Comparison of ENCODE assay signal across 8 mouse cellular contexts in genomic region chr17:24415011-24415410, GRCm38 (mm10). TPM values are rescaled to one million over a fixed set of nuclear protein-coding genes. Genes with fewer than 3 reads are reported as not detected.
DNase-seq lines count a peak whose midpoint lies in the region; ATAC-seq and TF ChIP-seq lines count a peak whose summit lies in the region.

No protein-coding gene starts in this region.

- peak overlapping the region; percentile 53 for H3K4me2 ChIP-seq in embryonic facial prominence, embryonic 11.5 days (ENCODE audit: low read depth, low read length)
- H3K4me2 ChIP-seq in intestine, embryonic 15.5 days (replicated peaks) = peak overlapping the region; percentile 59
- H3K4me2 ChIP-seq in neural tube, embryonic 11.5 days (ENCODE audit: low read depth) = peak overlapping the region; percentile 87

- no peaks in the 10 kb centered on the region for H3K9me3 ChIP-seq in embryonic facial prominence, embryonic 11.5 days (replicated peaks; ENCODE audit: control insufficient read depth, low read length)
- no peaks in the 10 kb centered on the region for H3K9me3 ChIP-seq in intestine, embryonic 15.5 days
- no peaks in the 10 kb centered on the region for H3K9me3 ChIP-seq in neural tube, embryonic 11.5 days (ENCODE audit: control insufficient read depth, low read length)

- ATAC-seq in embryonic facial prominence, embryonic 11.5 days (replicated peaks; ENCODE audit: insufficient number of reproducible peaks, low FRiP score, low TSS enrichment, low read depth) = no peak
- ATAC-seq in intestine, embryonic 15.5 days = no peak
- no peak for ATAC-seq in neural tube, embryonic 11.5 days (ENCODE audit: insufficient read depth, low FRiP score, low TSS enrichment)

- no peak for TF ChIP-seq CTCF in layer of hippocampus, adult 2 months (conservative IDR thresholded peaks at IDR 0.05)

- DNase-seq in layer of hippocampus, adult 2 months (ENCODE audit: low spot score in 2 of 2) = no peak
- DNase-seq in layer of hippocampus, postnatal 36 days = no peak
- DNase-seq in embryonic facial prominence, embryonic 11.5 days (ENCODE audit: low spot score) = no peak
- no peak for DNase-seq in neural tube, embryonic 11.5 days (ENCODE audit: low spot score)
- DNase-seq in gastrocnemius, postnatal 25 days = no peak
- no peak for DNase-seq in cerebellum, adult 9-11 months
- no peak for DNase-seq in cerebellum, postnatal 25 days

- peak overlapping the region; percentile 94 for H3K4me3 ChIP-seq in layer of hippocampus, adult 2 months
- peak overlapping the region; percentile 94 for H3K4me3 ChIP-seq in embryonic facial prominence, embryonic 11.5 days (ENCODE audit: low read depth, low read length)
- H3K4me3 ChIP-seq in intestine, embryonic 15.5 days (replicated peaks) = peak overlapping the region; percentile 68
- peak overlapping the region; percentile 71 for H3K4me3 ChIP-seq in neural tube, embryonic 11.5 days (ENCODE audit: low read depth, low read length)

- H3K27me3 ChIP-seq in embryonic facial prominence, embryonic 11.5 days (ENCODE audit: control insufficient read depth, insufficient read depth, low read length) = no peaks in the 10 kb centered on the region
- no peaks in the 10 kb centered on the region for H3K27me3 ChIP-seq in intestine, embryonic 15.5 days (replicated peaks)
- H3K27me3 ChIP-seq in neural tube, embryonic 11.5 days (ENCODE audit: control insufficient read depth, insufficient read depth, low read length) = no peaks in the 10 kb centered on the region

- no peaks in the 10 kb centered on the region; the same call in 1 of the 2 replicates for H3K4me1 ChIP-seq in embryonic facial prominence, embryonic 11.5 days (ENCODE audit: control insufficient read depth, insufficient read depth, low read length)
- peaks cover 22% of the 10 kb centered on the region for H3K4me1 ChIP-seq in intestine, embryonic 15.5 days (replicated peaks)
- H3K4me1 ChIP-seq in neural tube, embryonic 11.5 days (ENCODE audit: control insufficient read depth, insufficient read depth, low read length) = peaks cover 10% of the 10 kb centered on the region; the same call in 1 of the 2 replicates

- WGBS in embryonic facial prominence, embryonic 11.5 days = under 1% methylated on average over 21 of the region's 21 CpGs
- under 1% methylated on average over 21 of the region's 21 CpGs for WGBS in intestine, embryonic 15.5 days
- under 1% methylated on average over 21 of the region's 21 CpGs for WGBS in neural tube, embryonic 11.5 days

- H3K9ac ChIP-seq in embryonic facial prominence, embryonic 11.5 days (replicated peaks; ENCODE audit: low read length) = peak overlapping the region; percentile 94
- peak overlapping the region; percentile 84 for H3K9ac ChIP-seq in intestine, embryonic 15.5 days
- peak overlapping the region; percentile 74 for H3K9ac ChIP-seq in neural tube, embryonic 11.5 days (ENCODE audit: low read length)

- peak overlapping the region; percentile 94 for H3K27ac ChIP-seq in layer of hippocampus, adult 2 months
- H3K27ac ChIP-seq in embryonic facial prominence, embryonic 11.5 days (replicated peaks; ENCODE audit: low read depth, low read length) = peak overlapping the region; percentile 80
- peak overlapping the region; percentile 95 for H3K27ac ChIP-seq in intestine, embryonic 15.5 days
- peak overlapping the region; percentile 85 for H3K27ac ChIP-seq in neural tube, embryonic 11.5 days (ENCODE audit: low read depth, low read length)

- peaks cover 12% of the 10 kb centered on the region for H3K36me3 ChIP-seq in embryonic facial prominence, embryonic 11.5 days (replicated peaks; ENCODE audit: control insufficient read depth, insufficient read depth, low read depth, low read length)
- H3K36me3 ChIP-seq in intestine, embryonic 15.5 days = peaks cover 14% of the 10 kb centered on the region
- peaks cover 15% of the 10 kb centered on the region for H3K36me3 ChIP-seq in neural tube, embryonic 11.5 days (ENCODE audit: control insufficient read depth, insufficient read depth, low read length)

RNA-seq across cellular contexts. Expression of gene Rnps1, which starts 0.6 kb away (rescaled TPM):
- 100 to 1,000 TPM; 127 to 134 TPM for total RNA-seq in layer of hippocampus, adult 2 months (2021)
- total RNA-seq in layer of hippocampus, postnatal 36 days (2021) = 100 to 1,000 TPM; 123 to 127 TPM
- 349 and 363 TPM in 2 replicates for polyA plus RNA-seq in embryonic facial prominence, embryonic 11.5 days (2014; fragmentation: Nextera tagmentation; extraction: Ambion mirVana)
- 250 and 257 TPM in 2 replicates for polyA plus RNA-seq in intestine, embryonic 15.5 days (2015; fragmentation: Nextera tagmentation; extraction: Ambion mirVana)
- 370 and 385 TPM in 2 replicates for polyA plus RNA-seq in neural tube, embryonic 11.5 days (2014; fragmentation: Nextera tagmentation; extraction: Ambion mirVana)
- 10 to 100 TPM; 47.3 to 50.6 TPM for total RNA-seq in gastrocnemius, postnatal 25 days (2021)

RNA-seq across cellular contexts. Expression of gene Eci1, which starts 11.4 kb away (rescaled TPM):
- 10 to 100 TPM; 30.7 to 35.5 TPM for total RNA-seq in layer of hippocampus, adult 2 months (2021)
- total RNA-seq in layer of hippocampus, postnatal 36 days (2021) = 10 to 100 TPM; 29.2 to 30.2 TPM
- 74.6 and 77.2 TPM in 2 replicates for polyA plus RNA-seq in embryonic facial prominence, embryonic 11.5 days (2014; fragmentation: Nextera tagmentation; extraction: Ambion mirVana)
- 122 and 137 TPM in 2 replicates for polyA plus RNA-seq in intestine, embryonic 15.5 days (2015; fragmentation: Nextera tagmentation; extraction: Ambion mirVana)
- polyA plus RNA-seq in neural tube, embryonic 11.5 days (2014; fragmentation: Nextera tagmentation; extraction: Ambion mirVana) = 54.1 and 61.5 TPM in 2 replicates
- 100 to 1,000 TPM; 134 to 161 TPM for total RNA-seq in gastrocnemius, postnatal 25 days (2021)

RNA-seq across cellular contexts. Expression of gene Dnase1l2, which starts 27.9 kb away (rescaled TPM):
- total RNA-seq in layer of hippocampus, adult 2 months (2021) = 10 to 100 TPM in 1 of 2 experiments, 1 to 10 TPM in 1; 5.4 to 10.7 TPM
- total RNA-seq in layer of hippocampus, postnatal 36 days (2021) = 10 to 100 TPM; 11.0 to 14.2 TPM
- polyA plus RNA-seq in embryonic facial prominence, embryonic 11.5 days (2014; fragmentation: Nextera tagmentation; extraction: Ambion mirVana) = 1.1 TPM in 2 replicates
- 1.4 and 2.1 TPM in 2 replicates for polyA plus RNA-seq in intestine, embryonic 15.5 days (2015; fragmentation: Nextera tagmentation; extraction: Ambion mirVana)
- 2.1 and 2.3 TPM in 2 replicates for polyA plus RNA-seq in neural tube, embryonic 11.5 days (2014; fragmentation: Nextera tagmentation; extraction: Ambion mirVana)
- total RNA-seq in gastrocnemius, postnatal 25 days (2021) = 1 to 10 TPM; 1.0 to 1.5 TPM

RNA-seq across cellular contexts. Expression of gene E4f1, which starts 55.1 kb away (rescaled TPM):
- total RNA-seq in layer of hippocampus, adult 2 months (2021) = 10 to 100 TPM; 34.0 to 39.4 TPM
- total RNA-seq in layer of hippocampus, postnatal 36 days (2021) = 10 to 100 TPM; 30.3 to 42.7 TPM
- 10.3 and 11.1 TPM in 2 replicates for polyA plus RNA-seq in embryonic facial prominence, embryonic 11.5 days (2014; fragmentation: Nextera tagmentation; extraction: Ambion mirVana)
- polyA plus RNA-seq in intestine, embryonic 15.5 days (2015; fragmentation: Nextera tagmentation; extraction: Ambion mirVana) = 23.0 and 29.3 TPM in 2 replicates
- polyA plus RNA-seq in neural tube, embryonic 11.5 days (2014; fragmentation: Nextera tagmentation; extraction: Ambion mirVana) = 17.0 and 21.2 TPM in 2 replicates
- total RNA-seq in gastrocnemius, postnatal 25 days (2021) = 10 to 100 TPM in 1 of 2 experiments, 1 to 10 TPM in 1; 9.4 to 10.2 TPM

RNA-seq across cellular contexts. Expression of gene Pgp, which starts 55.2 kb away (rescaled TPM):
- total RNA-seq in layer of hippocampus, adult 2 months (2021) = 10 to 100 TPM; 58.2 to 62.7 TPM
- total RNA-seq in layer of hippocampus, postnatal 36 days (2021) = 10 to 100 TPM; 62.3 to 66.4 TPM
- polyA plus RNA-seq in embryonic facial prominence, embryonic 11.5 days (2014; fragmentation: Nextera tagmentation; extraction: Ambion mirVana) = 53.7 and 54.9 TPM in 2 replicates
- 79.9 and 80.6 TPM in 2 replicates for polyA plus RNA-seq in intestine, embryonic 15.5 days (2015; fragmentation: Nextera tagmentation; extraction: Ambion mirVana)
- polyA plus RNA-seq in neural tube, embryonic 11.5 days (2014; fragmentation: Nextera tagmentation; extraction: Ambion mirVana) = 65.0 and 65.2 TPM in 2 replicates
- 10 to 100 TPM; 50.8 to 55.0 TPM for total RNA-seq in gastrocnemius, postnatal 25 days (2021)
